Mouse (Mus musculus) kidney, postnatal 4 days (tissue): Measurements from ENCODE around the gene Tha1.

Experiments
- DNase-seq, 2 experiments: peaks; one replicate each; pipeline ENCODE4 v3.0.0; 2021; ENCODE audit warnings: mixed read lengths in 2 of 2

Tha1 gene

GRCm38 (mm10) chr11:117880977-117881358, 7.7 kb upstream of the Tha1 start:
- peak in 1 of 2 experiments; percentile 21 for DNase-seq

- DNase-seq = peak in 1 of 2 experiments; percentile 22
Observed at GRCm38 (mm10) chr11:117880336-117880976, 7.2 kb upstream of the Tha1 start.

GRCm38 (mm10) chr11:117879676-117880075, 6.4 kb upstream of the Tha1 start:
- DNase-seq = no peak

- DNase-seq = peak; percentile 33 to 45
Observed at GRCm38 (mm10) chr11:117878892-117879291, 5.6 kb upstream of the Tha1 start.

GRCm38 (mm10) chr11:117877917-117878745, 4.8 kb upstream of the Tha1 start:
- peak; percentile 65 to 83 for DNase-seq

- DNase-seq = no peak
Observed at GRCm38 (mm10) chr11:117875681-117876080, 2.4 kb upstream of the Tha1 start.

GRCm38 (mm10) chr11:117874419-117874818, 1.1 kb upstream of the Tha1 start:
- DNase-seq = peak in 1 of 2 experiments; percentile 57

GRCm38 (mm10) chr11:117871911-117872584, 1.2 kb downstream of the Tha1 start:
- DNase-seq = no peak

GRCm38 (mm10) chr11:117871376-117871775, 1.9 kb downstream of the Tha1 start:
- no peak for DNase-seq

GRCm38 (mm10) chr11:117870688-117871365, 2.5 kb downstream of the Tha1 start:
- peak; percentile 77 to 84 for DNase-seq

- peak; percentile 46 to 58 for DNase-seq
Observed at GRCm38 (mm10) chr11:117865988-117866387, 7.3 kb downstream of the Tha1 start.

GRCm38 (mm10) chr11:117864805-117865204, 8.5 kb downstream of the Tha1 start:
- no peak for DNase-seq

- DNase-seq = peak in 1 of 2 experiments; percentile 61
Observed at GRCm38 (mm10) chr11:117863174-117863856, 10.0 kb downstream of the Tha1 start.

- DNase-seq = peak; percentile 33 to 45
Observed at GRCm38 (mm10) chr11:117860601-117861000, 12.7 kb downstream of the Tha1 start, which contains the start of gene Tmem235. TSS of gene Tmem235 (plus strand) at chr11:117860752.

- no peak for DNase-seq
Observed at GRCm38 (mm10) chr11:117858392-117858791, 14.9 kb downstream of the Tha1 start.

GRCm38 (mm10) chr11:117857462-117857861, 15.8 kb downstream of the Tha1 start:
- DNase-seq = no peak

- DNase-seq = no peak
Observed at GRCm38 (mm10) chr11:117855975-117856374, 17.3 kb downstream of the Tha1 start.

- no peak for DNase-seq
Observed at GRCm38 (mm10) chr11:117855360-117855759, 17.9 kb downstream of the Tha1 start.

- DNase-seq = no peak
Observed at GRCm38 (mm10) chr11:117854241-117854640, 19.0 kb downstream of the Tha1 start.

GRCm38 (mm10) chr11:117852875-117853274, 20.4 kb downstream of the Tha1 start:
- DNase-seq = no peak

- peak; percentile 98 to 99 for DNase-seq
Observed at GRCm38 (mm10) chr11:117848985-117849671, 24.2 kb downstream of the Tha1 start, which contains the start of gene Birc5. TSS of gene Birc5 (plus strand) at chr11:117849251.
